Mouse (Mus musculus): ENCODE results near the gene Sp6. TPM values are rescaled to one million over a fixed set of nuclear protein-coding genes. Genes with fewer than 3 reads are reported as not detected.

The Sp6 gene
- total RNA-seq, 1 experiment from 2014 or later = not detected

DNA sequence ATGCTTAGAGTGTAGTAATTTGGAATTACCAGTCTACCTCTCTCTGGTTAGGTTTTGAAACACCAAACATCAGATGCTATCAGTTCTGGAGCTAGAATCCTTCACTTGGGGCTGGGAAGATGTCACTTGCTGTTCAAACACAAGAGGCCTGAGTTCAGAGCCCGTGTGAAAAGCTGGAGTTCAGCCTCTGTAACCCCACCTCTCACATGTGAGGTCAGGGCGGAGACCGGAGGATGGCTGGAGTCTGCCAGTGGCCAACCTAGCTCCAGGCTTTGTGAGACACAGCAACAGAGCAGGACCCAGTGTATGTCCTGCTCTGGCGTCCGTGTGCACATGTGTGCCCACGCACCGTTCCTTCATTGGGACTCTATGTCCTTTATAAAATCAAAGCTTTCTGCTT lies 33.9 kb upstream of the Sp6 start:
- ATAC-seq (replicated peaks; ENCODE audit: insufficient number of reproducible peaks, low FRiP score, low TSS enrichment, poor library complexity, severe bottlenecking) = no peak

DNA sequence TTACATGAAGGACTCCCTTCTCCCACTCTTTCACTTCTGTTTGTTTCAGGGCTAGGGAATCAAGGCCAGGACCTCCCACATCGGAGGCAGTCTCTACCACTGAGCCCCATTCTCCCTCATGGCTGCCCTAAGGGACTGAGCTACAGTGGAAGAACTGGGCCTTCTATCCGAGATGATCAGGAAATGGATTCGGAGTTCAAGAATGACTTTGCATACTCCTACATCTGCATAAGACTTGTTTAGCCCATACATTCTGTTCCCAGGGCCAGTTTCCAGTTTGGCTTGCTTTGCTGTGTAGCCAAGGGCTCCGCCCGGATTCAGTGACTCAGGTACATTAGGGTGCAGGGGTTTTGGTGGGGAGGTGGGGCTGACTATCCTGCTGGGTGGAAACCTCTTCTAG lies 33.2 kb upstream of the Sp6 start:
- no peak for ATAC-seq (replicated peaks; ENCODE audit: insufficient number of reproducible peaks, low FRiP score, low TSS enrichment, poor library complexity, severe bottlenecking)

DNA sequence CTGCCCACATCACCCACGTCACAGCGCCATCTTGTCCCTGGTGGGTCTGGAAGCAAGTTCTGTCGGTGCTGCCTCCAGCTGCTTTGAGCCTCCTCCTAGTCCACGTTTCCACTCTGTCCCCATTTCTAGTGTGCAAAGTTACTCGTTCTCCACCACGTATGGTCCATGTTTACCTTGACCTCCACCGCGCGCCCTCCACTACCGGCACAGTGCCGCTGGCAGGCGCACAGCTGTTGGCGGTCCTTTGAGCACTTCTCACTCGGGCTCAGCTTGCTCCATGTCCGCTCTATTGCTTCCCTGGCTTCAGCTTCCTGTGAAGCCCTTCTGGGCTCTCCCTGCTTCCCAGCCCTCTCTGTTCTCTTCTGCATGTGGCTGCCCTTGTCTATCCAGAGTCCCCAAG lies 31.7 kb upstream of the Sp6 start:
- ATAC-seq (replicated peaks; ENCODE audit: insufficient number of reproducible peaks, low FRiP score, low TSS enrichment, poor library complexity, severe bottlenecking) = no peak

DNA sequence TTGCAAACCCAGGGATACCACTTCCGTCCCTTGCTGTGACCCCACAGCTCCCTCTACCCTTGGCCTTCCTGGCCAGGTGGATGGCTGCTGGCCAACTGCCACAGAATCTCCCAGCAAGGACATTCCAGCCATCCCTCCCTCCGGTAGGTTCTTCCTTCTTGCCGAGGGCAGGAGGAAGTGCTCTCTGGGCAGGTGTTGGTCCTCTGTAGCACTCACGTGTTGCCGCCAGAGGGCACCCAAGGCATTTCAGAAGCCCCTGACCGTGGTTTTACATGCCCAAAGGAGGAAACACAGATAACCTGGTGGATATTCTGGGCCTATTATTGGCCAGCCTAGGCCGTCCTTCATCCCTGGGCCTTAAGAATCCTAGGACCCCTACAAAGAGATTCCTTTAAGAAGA lies 30.8 kb upstream of the Sp6 start:
- 0 out of 2 replicates have a peak, but pooled peaks have one; percentile 36 for ATAC-seq (replicated peaks; ENCODE audit: insufficient number of reproducible peaks, low FRiP score, low TSS enrichment, poor library complexity, severe bottlenecking)

DNA sequence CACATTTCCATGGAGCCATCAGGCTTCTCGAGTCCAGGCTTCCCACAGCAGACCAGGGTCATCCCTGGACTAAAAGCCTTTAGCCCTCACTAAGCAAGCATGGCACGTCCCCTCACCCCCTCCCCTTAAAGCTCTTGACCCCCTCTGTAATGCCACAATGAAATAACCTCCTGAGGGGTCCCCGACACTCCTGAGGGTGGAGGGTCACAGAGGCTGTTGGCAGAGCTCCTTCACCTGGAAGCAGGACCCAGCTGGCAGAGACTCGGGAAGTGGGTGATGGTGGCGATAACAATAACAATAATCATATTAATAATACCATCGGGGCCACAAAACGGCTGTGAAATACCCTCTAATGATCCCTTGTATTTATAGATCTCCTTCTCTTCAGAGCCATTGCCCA lies 30.3 kb upstream of the Sp6 start, which contains the start of gene Sp2:
Gene Sp2 (minus strand): TSS at position 101 of the 400 bp plus-strand sequence.
- no peak for ATAC-seq (replicated peaks; ENCODE audit: insufficient number of reproducible peaks, low FRiP score, low TSS enrichment, poor library complexity, severe bottlenecking)

DNA sequence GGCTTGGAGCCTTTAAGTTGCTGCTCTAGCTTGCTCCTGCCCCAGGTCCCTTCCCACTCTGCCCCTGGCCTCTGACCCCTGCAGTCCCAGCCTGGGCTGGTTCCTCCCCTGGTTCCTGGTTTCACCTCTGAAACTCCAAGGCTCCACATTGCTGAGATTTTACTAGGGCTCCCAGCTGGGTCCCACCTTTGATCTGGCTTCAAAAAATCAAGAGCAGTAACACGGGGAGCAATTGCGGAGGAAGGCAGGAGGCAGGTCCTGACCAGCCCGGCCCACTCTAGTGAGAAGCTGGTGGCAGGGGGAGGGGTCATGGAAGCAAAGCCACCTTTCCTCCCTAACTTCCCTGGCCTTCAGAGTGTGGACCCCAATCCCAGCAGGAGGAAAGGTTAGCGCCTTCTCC lies 28.3 kb upstream of the Sp6 start:
- no peak for ATAC-seq (replicated peaks; ENCODE audit: insufficient number of reproducible peaks, low FRiP score, low TSS enrichment, poor library complexity, severe bottlenecking)

DNA sequence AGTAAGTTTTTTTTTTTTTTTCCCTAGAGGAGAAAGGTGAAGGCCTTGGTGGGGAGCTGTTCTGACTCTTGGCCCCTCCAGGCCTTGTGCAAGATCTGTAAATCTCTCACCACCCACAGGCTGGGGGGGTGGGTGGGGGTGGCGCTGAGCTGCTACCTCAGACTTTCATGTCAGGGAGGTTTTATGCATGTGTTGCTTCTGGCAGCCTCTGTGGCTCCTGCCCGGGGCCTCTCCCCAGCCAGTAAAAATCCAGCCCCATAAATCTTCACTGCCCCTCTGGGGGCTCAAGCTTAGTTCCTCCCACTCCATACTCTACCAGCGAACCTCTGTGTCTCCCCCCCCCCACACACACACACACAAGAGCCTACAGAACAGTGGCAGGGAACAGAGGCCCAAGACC lies 26.7 kb upstream of the Sp6 start:
- ATAC-seq (replicated peaks; ENCODE audit: insufficient number of reproducible peaks, low FRiP score, low TSS enrichment, poor library complexity, severe bottlenecking) = no peak

DNA sequence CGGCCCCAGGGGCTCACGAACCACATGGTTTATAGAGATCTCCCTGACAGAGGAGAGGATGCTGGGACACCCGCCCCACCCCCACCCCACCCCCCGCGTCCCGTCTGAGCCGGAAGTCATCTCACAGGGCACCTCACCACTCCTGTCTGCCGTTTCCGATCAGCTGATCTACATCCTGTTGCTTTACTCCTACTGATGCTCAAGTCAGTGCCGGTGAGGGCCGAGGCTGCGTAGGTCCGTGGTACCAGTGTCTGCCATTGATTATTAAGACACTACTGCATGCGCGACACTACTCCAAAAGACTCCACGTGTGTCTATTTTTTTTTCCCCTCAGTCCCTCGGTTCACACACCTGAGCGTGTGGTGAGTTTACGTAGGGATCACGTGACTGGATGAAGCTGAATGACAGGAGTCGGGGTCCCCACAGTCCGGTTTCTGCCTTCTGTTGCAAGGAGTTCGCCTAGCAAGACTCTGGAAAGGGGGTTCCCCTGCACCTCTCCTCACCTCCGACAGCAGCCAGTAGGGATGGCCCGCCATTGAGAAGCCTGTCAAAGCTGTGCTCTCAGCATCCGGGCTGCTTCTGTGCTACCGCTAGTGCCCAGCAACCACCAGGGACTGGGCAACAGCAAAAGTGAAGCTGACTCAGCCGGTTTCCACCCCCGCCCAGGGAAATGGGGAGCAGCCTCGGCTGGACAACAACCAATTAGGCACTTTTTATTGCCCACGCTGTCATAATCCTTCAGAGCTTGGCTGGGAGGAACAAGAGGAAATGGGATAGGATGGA lies 25.1 kb upstream of the Sp6 start:
- ATAC-seq (replicated peaks; ENCODE audit: insufficient number of reproducible peaks, low FRiP score, low TSS enrichment, poor library complexity, severe bottlenecking) = peak; percentile 71

DNA sequence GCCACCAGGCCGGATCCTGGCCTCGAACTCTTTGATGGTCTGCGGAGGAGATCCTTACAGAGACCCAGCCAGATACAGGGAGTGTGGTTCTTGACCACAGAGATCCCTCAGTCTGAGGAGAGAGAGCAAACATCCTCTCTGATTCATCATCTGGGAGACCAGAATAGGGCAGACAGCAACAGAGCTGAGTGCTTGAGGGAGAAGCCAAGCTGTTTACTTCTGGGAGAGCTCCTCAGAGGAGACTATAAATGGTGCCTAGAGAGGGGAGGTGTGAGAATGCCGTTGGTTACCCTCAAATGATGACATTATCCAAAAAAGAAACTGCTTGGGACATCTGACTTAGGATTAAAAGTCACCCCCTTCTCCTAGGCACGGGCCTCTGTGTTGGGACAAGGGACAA lies 21.7 kb upstream of the Sp6 start:
- no peak for ATAC-seq (replicated peaks; ENCODE audit: insufficient number of reproducible peaks, low FRiP score, low TSS enrichment, poor library complexity, severe bottlenecking)

DNA sequence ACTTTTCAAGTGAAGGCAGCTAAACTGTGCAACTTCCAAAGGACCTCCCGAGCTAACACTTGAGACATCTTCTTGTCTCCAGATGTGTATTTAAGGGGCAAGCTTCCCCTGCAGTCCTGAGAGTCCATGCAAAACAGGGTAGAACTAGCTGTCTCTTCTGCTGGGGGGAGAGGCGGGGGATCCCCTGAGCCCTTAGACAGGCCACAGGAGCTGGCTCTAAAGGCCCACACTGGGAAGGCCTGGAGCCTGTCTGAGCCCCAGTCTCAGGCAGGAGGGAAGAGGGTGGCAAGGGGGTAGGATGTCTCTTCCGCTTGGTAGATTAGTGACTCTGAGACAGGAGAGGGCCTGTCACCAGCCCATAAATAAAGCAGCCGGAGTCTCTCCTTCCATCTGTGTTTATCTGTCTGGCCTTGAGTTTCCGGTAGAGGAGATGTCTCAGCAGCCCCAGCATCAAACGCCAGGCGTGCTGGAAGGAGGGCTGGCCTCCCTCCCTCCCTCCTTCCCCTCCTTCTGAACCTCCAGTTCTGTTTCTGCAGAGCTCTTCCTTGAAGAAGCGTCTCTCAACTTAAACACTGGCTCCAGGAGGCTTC lies 20.4 kb upstream of the Sp6 start:
- ATAC-seq (replicated peaks; ENCODE audit: insufficient number of reproducible peaks, low FRiP score, low TSS enrichment, poor library complexity, severe bottlenecking) = no peak

DNA sequence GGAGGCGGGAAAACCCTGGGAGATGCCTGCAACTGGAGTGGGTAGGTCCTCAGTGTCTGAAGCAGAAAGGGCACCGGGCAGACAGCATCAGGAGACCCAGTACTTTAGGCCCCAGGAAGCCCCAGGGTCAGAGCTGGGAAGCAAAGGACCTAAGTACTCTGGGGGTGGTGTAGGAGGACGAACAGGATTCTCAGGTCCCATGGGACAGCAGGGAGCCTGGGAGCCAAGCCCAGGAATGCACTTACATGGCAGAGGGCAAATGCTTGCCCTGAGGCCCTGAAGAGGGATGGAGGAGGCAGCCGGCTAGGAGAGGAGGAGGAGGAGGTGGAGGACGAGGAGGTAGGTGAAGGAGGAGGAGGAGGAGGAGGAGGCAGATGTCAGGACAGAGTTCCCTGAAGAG lies 18.2 kb upstream of the Sp6 start:
- ATAC-seq (replicated peaks; ENCODE audit: insufficient number of reproducible peaks, low FRiP score, low TSS enrichment, poor library complexity, severe bottlenecking) = no peak

DNA sequence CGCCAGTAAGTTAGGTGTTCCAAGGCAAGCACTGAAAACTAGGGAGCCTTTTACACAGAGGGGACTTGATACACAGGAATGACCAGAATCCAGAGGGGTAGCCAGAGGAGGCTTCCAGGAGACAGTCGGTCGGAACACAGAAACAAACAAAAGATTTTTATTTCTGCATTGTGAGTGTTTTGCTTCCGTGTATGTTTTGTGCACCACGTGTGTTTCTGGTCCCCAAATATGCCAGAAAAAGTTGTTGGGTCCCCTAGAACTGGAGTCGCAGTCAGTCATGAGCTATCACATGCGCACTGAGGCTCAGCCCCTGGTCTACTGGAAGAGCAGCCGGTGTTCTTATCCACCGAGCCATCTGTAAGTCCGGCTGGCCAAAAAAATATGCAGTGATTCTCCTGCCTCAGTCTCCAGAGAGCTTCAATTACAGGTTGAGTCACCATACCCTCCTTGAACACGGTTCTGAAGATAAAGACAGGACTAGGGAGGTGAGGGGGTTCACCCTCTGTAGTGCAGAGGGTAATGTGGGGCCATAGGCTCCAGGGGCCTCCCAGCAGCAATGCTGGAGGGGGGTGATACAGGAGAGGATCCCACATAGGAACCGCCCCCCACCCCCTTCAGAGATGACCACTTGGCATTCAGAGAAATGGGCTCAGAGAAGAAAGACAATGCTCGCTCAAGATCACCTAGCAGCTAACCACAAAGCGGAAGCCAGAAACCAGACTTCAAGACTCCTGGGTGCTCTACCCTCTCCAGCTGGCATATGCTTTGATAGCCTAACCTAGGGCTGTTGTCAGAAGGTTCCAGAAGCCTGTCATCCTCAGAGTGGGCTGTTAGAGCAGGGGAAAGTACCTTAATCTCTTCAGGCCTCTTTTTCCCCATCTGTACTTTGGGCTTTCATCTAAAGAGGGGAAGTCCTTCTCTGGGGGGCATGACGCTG lies 17.1 kb upstream of the Sp6 start:
- no peak for ATAC-seq (replicated peaks; ENCODE audit: insufficient number of reproducible peaks, low FRiP score, low TSS enrichment, poor library complexity, severe bottlenecking)

DNA sequence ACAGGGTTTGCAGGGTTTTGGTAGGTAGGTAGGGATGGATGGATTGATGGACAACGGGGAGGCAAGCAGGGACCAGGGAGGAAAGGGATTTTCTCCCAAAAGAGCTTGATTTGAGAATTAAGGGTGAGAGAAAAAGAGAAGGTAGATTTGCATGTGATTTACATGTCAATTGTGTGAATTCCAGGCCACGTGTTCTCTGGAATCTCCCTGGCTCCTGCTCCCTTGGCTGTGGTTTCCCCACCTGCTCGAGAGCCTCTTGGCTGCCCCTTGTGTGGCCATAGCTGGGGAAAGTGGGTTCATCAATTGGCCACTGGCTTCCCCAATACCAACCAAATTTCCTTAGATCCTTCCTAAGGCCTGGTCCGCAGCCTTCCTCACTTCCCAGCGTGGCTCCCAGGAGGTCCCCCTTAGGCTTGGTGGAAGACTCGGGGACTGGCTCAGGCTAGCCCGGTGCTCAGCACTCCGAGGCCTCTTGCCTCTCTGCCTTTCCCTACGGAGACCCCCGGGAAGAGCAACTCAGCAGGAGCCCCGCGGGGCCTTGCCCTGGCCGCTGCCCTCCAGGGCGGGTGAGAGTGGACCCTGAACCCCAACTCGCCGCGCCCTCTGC lies 16.3 kb upstream of the Sp6 start:
- no peak for ATAC-seq (replicated peaks; ENCODE audit: insufficient number of reproducible peaks, low FRiP score, low TSS enrichment, poor library complexity, severe bottlenecking)

DNA sequence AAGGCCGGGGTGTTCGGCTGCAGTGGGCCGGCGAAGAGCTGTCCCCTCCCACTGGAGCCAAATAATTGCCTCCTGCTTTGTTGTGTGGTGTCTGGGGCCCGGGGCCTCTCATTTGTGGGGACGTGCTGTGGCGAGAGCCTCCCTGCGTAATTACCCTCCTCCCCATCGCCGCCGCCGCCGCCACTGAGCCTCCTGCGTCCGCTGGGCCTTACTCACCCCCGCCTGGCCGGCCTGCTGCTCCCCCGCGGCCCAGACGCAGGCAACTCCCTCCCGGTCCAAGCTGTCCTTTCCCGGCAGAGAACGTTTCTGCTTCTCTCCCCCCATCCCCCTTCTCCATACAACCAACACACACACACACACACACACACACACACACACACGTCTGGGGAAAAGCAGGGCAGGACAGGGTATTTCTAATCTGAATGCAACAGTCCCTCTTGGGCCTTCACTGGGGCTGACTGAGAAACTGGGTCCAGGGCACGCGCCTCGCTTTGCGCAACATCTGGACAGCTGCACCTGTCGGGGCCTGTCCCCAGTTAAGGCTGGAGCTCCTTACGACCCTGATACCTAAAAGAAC lies 15.7 kb upstream of the Sp6 start:
- ATAC-seq (replicated peaks; ENCODE audit: insufficient number of reproducible peaks, low FRiP score, low TSS enrichment, poor library complexity, severe bottlenecking) = no peak

DNA sequence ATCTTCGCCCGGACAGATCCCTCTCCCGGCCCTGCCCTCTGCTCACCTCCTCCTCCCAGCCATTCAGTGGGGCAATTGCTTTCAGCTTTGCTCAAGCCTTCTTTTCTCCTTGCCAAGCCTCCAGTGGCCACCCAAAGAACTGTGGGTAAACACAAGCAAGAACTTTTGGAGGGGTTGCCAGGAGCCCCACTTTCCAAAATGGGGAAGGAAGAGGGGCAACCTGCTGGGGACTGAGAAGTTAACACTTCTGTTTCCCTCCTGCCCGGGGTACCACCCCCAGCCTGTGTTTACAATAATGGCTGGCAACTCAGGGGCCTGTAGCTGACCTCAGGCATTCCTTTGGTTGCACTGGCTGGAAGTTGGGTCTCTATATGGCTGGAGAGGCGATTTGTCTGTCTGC lies 10.0 kb upstream of the Sp6 start:
- no peak for ATAC-seq (replicated peaks; ENCODE audit: insufficient number of reproducible peaks, low FRiP score, low TSS enrichment, poor library complexity, severe bottlenecking)

DNA sequence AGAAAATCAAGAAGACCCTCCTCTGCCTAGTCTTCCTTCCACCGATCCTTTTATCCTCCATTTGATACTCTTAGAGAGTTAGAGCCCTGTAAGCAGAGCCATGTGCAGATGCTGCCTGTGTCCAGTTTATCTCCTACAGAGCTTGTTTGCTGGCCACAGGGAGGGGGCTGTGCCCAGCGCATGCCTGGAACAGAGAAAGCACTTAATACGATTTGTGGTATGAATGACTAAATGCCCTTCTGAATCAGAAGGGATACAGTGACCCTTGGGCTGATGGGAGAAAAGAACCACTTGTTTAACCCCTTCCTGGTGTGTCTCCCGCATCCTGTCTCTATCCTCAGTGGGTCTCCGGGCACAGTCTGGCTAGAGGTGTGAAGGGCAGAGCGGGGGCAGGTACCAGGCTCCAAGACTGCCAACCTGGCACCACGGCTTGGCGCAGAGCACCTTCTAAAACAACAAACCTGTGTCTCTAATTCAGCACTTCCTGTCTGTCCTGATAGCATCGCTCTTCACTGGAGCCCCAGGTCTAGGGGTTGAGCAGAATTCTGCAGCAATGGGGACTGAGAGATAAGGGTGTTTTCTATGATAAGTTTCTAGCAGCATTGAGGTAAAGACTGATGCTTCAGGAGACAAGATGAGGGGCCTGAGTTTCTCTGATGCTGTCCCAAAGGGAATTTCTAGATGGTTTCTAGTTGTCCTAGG lies 6.0 kb upstream of the Sp6 start:
- ATAC-seq (replicated peaks; ENCODE audit: insufficient number of reproducible peaks, low FRiP score, low TSS enrichment, poor library complexity, severe bottlenecking) = no peak

DNA sequence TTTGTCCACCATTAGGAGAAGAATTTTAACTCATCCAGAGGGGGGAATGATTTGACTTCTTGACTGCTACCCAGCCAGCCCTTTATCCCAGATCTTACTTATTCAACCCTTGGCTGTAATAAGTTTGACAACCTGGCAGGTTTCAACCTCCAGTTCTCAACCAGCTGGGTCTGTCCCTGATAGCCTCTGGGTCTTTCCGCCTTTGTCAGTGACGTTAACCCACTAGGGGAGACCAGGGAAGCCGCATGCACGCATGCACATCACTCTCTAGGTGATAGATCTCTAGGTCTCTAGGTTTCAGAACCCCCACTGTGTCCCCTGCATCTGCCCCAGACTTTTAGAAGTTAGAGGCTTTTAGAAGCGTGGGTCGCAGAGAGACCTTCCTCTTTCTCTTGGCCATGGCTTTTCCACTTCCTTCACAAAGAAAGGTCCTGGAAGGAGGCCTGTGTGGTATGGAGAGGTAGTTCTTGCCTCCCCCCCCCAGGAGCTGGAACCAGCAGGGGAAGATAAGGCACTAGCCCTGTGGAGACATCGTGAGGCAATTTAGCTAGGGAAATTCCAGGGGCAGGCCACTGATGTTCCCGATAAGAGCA lies 3.9 kb upstream of the Sp6 start:
- ATAC-seq (replicated peaks; ENCODE audit: insufficient number of reproducible peaks, low FRiP score, low TSS enrichment, poor library complexity, severe bottlenecking) = no peak

Measured in monocyte, adult 5-6 weeks (primary cell).